Mouse (Mus musculus): ENCODE data around the gene Sfmbt2.

DNA sequence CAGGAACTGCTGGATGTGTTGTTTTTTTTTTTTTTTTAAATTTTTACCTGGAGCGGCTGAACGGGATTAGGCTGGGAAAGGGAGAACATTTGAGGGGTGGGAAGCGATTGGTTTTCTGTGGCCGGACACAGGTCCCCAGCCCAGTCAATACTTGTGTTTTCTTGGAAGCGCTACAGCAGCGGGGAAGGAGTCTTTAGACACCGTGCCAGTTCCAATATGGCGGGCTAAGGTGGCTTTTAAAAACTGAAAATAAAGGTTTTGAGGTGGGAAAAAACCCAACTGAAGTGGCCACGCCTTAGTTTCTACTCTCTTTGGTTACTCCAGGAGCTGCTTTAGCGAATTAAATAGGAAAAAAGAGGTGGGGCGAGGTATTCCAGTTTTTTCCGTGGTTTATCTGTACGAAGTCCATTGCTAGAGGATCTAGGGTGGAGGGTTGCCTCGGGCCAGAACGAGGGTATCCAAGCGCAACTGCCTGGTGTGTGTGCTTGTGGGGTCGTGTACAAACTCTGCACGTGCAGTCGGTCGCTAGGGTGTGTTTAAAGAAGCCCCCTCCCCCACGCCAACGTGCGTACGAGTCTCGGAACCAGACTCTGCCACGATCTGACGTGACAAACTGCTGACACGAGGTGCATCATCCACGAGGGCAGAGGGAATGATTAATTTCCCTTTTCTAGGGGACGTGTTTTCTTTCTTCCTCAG, 3.3 kb downstream of the Sfmbt2 start:
- TF ChIP-seq USF2 (conservative IDR thresholded peaks at IDR 0.05; ENCODE audit: low read depth, low read length) (no peak), NELFE (IDR thresholded peaks at IDR 0.05; ENCODE audit: low read depth, low read length) (no peak), MEF2A (IDR thresholded peaks at IDR 0.05; ENCODE audit: borderline replicate concordance, low read depth, low read length) (no peak), POLR2A (IDR thresholded peaks at IDR 0.05; ENCODE audit: low read depth, low read length) (no peak), GABPA (IDR thresholded peaks at IDR 0.05; ENCODE audit: insufficient replicate concordance, low read depth, low read length) (no peak), EP300 (IDR thresholded peaks at IDR 0.05; ENCODE audit: low read length) (no peak), CTCF (conservative IDR thresholded peaks at IDR 0.05 in 1 of 2, IDR thresholded peaks at IDR 0.05 in 1 of 2; ENCODE audit: low read depth in 2 of 2, low read length in 2 of 2) (no peak), ZC3H11A (IDR thresholded peaks at IDR 0.05; ENCODE audit: low read depth, low read length) (no peak), MXI1 (IDR thresholded peaks at IDR 0.05; ENCODE audit: low read depth, low read length) (no peak)

Data from CH12.LX (cell line).